Mouse (Mus musculus) B cell, adult 2 months (primary cell): Measurements from ENCODE around the gene Fbn1.

Experiments
- DNase-seq, 2 experiments: peaks; one replicate each; pipeline ENCODE4 v3.0.0; 2022

Gene Fbn1

DNA sequence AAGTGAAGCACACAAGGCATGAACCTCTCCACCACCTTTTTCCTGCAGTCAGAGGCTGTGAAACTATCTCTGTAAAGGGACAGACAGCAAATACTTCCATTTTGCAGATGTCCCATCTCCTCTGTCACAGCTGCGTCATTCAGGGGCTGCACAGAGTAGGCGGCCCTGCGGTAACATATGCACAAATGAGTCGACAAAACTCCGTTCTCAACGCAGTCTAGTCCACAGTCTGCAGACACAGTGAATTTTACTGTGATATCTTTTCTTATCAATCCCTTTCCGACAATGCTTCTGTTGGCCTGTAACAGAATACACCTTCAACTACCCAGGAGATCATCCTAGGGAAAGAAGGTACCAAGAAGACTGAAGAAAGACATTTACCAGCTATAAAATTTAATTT, 9.6 kb downstream of the Fbn1 start:
- no peak for DNase-seq

DNA sequence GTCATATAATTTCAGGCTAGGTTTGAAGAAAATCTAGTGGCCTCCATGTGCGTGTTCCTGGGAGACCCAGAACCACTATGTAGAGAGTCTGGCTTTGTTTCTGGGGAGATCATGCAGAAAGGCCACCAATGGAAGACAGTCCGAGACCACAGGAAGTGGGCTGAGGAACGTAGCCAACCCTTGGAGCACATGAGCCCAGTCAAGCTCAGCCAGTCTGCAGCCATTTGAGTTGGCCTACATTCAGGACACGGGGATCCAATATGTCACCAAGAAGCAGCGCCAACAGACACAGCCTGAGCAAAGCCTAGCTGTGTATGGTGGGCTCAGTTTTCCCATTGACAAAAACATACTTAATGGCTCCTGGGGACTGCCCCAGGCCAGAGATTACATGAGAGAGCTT, 11.1 kb downstream of the Fbn1 start:
- DNase-seq: no peak

DNA sequence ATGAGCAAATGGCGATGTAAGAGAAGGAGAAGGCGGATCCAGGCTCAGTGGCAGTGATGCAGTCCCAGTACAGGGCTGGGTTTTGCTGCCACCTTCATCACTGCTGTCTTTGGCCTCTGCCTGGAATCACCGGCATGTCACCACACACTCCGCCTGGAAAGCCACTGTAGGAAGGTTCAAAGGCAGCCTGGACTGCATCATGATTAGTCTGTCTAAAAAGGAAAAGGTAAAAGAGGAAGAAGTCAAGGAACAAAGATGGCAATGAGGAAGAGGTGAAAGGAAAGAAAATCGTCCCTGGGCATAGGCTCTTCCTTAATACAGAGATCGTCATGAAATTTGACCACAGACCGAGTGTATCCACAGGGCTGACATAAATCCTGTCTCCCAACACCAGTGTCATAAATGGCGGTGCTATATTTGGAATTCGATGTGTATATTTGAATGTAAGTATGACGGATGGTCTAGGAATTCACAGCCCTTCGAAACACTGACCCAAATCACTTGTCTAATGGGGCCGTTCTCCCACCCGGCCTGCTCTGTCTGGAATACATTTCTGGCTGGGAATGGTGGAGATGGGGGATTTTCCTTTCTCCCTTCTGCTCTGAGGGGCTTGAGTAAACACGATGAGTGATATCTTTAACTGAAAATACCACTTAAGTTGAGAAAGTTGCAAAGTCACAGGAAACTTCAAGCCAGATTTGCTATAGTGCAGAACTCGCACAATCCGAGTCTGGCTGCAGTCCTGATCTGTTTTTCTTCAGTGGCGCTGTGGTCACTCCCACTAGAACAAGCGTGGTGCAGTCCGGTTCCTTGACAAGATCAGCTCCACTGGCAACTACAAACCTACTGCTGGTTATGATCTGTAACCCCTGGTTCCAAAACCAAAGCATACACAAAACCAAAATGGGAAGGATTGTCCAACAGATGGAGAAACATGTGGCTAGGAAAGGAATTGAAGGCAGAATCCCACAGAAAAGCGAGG, 12.7 kb downstream of the Fbn1 start:
- DNase-seq: no peak

DNA sequence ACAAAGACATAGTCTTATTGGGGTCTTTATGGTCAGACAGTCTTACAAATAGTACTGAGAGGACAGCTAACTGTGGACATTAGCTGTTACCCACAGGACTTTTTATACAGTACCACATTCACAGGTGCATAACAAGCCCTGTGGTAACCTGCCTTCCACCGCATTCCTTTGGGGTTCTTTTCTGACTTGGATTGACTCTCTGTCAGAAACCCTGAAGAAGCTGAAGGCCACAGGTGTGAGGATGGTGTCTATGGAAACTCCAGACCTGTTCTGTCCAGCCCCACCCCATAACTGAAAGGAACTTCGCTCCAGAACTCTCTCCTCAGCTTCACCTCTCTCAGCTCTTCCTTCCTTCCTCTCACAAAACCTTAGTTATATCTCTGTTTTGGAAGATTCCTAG, 13.5 kb downstream of the Fbn1 start:
- no peak for DNase-seq

DNA sequence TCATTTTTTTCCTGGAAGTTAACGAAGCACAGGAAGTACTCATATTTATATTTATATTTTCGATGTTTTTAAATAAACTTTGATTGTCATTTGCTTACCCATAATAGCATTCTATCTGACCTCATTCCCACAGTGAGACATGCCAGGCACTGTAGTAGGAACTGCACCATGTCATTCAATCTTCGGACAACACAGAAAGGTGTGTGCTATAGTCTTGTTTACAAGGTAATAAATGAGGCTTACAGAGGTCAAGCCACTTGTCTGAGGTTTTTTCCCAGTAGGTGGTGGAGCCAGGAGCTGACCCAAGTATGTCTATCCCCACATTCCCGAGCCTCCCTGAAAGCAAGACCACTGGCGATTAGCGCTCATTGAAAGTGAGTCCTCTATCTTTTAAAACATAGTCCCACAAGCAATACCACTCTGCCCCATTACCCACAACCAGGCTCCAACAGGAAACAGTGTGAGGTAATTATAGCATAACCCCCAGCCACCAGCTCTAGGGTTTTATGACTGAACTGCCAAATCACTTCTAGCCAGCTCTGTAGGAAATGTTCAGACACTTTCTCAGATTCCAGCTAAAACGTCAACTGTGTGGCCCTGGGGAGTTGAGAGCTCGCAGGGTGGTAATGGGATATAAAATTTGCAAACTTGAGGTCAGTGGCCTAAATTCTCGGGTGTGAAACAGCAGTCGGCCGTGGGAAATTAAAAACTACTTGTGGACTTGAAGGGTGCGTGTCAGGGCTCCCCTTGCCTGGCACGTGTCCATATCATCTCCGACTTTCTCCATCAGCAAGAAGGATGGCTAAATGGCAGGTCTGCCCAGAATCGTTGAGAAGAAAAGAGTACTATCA, 15.5 kb downstream of the Fbn1 start:
- no peak for DNase-seq

DNA sequence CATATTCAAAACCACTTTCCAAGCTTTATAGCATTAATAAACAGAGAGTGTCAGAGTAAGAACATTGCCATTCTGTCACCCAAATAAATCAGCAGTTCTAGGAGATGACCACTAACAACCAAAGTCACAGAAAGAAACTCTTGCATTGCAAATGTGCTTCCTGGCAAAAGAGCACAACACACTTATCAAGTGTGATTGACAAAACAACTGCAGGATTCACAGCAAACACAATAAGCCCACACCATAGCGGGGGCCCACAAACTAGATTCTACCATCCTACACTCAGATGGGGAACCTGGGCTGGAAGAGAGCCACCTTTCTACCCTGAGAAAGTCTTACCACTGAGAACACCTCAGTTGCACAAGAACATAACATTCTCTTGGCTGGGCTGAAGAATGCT, 17.8 kb downstream of the Fbn1 start:
- DNase-seq: no peak

DNA sequence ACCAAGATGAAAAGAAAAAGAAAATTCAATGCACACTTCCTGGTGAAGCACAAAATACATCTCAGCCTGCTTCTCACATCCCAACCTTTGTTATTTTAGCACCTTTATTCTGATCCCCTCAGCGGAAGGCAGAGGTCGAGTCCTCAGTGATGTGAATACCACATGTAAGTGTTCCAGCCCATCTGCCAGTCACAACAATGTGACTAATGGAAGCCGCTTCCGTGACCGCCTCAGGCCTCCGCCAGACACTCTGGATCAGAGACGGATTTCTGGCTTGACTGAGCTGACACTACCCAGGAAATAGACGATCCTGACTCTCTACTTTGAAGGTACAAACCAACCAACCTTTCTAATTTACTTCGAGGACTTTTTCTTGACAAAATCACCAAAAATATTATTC, 22.9 kb downstream of the Fbn1 start:
- no peak for DNase-seq

DNA sequence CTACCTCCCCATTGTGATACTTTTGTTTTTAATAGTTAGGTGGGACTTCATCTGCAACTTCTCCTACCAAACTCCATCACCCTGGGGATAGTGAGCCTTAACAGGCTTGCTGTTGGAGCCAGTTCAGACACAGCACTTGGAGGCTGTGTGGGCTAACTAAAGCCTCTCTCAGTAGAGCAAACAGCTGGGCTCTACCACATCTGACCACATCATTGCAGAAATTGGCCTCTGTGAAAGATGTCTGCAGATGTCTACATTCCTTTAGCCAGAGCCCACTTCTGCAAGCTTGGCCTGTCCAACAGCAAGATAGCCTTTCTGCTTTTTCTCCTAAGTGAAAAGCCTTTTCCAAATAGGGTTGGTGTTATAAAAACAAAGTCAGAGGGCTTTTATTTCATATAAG, 23.6 kb downstream of the Fbn1 start:
- no peak for DNase-seq

DNA sequence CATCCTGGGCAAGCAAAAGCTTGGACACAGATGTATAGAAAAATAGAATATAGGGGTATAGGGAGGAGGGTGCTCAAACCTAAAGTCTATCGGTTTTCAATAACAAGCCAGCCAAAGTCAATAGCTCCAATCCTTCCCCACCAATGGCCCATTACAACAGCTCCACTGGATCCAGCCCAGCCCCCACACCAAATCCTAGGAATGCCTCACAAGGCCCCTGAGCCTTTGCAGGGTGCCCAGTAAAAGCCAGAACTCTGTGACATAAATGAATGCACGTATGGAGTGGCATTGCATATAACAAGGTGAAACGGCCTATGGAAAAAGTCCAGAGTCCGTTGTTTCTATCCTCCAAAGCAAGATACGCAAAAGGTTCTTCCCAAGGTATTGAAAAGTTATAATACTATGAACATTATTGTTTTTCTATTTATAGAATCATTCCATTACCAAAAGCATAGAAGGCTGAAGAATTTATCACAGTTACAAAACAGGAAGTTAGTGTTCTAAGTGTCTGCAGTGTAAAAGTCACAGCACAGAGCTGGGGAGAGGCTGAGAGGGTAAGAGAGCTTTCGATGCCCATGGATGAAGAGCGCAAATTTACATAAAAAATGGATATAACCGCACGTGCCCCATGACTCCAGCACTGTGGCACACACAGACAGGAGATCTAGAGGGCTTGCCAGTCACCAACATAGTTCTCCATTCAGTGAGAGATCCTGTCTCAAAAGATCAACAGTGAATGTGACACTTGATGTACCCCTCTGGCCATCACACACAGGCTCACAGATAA, 26.1 kb downstream of the Fbn1 start:
- DNase-seq: no peak

DNA sequence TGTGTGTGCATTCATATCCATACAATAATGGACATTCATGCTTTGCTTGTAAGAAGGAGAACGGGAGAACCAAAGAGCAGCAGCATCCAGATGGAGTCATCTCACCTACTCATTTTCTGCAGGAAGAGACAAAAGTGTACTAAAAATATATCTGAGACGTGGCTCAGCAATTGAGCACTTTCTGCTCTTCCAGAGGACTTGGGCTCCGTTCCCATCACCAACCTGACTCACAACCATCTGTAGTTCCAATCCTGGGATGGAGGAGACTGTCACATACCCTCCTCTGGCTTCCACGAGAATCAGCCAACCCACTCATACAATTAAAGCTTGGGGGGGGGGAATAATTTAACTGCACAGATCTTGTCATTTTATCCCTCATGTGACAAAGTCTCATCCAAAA, 26.7 kb downstream of the Fbn1 start:
- DNase-seq: no peak

DNA sequence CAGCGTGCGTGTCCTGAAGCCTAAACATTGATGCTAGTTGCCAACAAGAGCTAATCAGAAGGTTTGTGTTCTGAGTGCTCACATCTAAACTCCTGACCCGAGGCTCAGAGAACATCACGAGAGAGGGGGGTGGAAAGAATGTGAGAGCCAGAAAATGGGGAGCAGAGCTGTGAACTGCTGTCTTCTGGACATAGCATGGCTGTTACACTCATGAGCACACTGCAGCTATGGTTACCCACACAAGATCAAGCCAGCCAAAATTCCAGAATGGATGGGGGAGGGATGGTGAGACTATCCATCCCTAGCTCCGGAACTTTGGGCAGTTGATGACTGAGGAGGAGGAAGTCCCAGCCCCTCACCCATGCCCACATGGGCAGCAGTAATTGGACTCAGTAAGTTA, 27.7 kb downstream of the Fbn1 start:
- no peak for DNase-seq

DNA sequence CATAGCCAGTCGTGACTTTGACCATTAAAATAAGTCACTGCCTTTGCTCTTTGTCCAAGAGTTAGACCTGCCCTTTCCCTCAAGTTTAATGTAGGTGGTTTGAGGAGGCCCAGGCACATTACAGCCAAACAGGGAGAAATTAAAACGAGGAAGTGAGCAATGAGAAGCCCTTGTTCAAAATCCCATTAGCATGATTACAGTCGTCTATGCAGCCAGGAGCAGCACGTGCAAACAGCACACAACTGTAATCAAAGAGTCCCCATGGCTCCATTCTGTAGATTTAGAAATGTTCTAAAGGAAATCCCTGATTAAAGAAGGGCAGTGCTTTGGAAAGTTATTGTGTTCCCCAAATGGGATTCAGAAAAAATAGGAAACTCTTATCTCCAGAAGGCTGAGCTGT, 29.1 kb downstream of the Fbn1 start:
- no peak for DNase-seq

DNA sequence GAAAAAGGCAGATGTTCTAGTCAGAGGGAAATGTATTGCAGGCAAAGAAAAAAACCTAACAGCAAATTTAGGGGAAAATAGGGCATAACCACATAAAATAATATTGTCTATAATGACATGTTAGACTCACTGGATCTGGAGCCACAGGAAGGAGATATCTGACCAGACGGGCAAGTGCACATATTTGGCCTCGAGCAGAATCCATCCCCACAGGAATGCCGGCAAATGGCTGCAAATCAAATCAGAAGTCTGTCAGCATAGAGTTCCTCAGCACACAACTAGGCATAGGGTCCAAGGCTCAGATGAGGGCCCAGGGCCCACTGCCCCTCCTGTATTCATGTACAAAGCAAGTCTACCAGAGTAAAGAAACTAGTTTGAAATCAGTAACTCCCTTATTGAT, 30.4 kb downstream of the Fbn1 start:
- no peak for DNase-seq

DNA sequence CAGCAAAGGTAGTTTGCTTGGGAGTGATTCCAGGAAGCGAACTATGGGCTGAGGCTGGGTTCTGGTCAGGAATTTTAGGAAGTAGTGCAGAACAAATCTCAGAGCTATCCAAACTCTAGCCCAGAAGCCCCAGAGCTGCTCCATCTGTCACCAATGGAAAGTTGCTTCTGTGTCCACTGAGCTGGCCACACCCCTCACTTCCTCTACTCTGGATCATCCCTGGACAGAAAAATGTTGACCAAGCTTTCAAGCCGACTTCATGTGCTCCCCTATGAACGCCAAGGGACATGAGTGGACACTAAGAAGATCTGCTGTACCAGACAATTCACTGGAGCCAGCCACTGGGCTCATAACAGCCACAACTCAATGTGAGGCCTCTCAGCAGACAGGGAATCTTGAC, 31.6 kb downstream of the Fbn1 start:
- no peak for DNase-seq

DNA sequence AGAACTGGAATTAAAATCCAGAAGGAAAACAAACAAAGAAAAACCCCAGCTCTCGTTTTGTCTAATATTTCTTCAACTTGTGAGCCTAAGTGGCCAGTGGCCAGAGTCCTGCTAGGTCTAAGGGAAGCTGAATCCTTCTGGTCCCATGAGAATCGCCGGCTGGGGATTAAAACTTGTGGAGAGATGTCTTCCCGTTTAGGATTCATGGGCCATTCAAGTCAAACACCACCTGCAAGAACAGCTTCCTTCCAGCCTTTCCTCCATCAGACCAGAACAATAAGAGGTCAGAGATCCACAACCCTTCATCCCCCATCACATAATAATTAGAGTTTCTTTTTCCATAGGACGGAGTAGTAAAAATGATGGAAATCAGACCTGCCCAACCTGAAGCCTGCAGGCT, 33.1 kb downstream of the Fbn1 start:
- DNase-seq: no peak

DNA sequence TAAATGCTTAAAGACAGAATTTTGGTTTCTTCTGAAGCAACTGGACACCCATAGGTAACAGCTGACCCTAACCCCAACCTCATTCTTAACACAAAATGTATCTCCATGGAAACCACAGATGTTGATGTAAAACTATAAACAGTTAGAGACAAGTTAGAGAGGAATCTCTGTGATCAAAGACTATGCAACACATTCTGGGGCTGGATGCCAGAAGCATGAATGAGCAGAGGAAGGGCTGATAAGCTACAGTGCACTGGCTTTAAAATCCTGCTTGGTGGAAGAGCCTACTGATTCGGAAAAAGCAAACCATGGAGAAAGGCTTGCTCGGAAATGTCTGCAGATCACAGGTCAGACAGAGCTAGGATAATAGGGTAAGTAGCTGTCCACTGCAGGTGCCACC, 34.6 kb downstream of the Fbn1 start:
- no peak for DNase-seq

DNA sequence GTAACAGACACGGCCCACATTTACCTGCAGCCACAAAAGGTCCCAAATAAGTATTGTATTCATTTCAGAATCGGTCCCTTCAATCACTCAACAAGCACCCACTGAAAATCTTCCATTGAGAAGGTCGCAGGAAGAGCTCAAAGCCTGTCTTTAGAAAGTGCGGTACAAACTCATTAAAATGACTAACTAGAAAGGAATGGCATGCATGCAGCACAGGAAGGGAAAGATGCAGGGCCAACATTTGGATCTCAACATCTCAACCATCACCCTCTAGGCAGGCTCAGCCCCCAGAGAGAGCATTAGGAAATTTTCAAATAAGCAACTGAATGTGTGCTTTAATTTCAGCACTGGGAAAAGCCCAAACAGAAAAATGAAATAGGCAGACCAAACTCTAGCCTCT, 36.1 kb downstream of the Fbn1 start:
- no peak for DNase-seq

DNA sequence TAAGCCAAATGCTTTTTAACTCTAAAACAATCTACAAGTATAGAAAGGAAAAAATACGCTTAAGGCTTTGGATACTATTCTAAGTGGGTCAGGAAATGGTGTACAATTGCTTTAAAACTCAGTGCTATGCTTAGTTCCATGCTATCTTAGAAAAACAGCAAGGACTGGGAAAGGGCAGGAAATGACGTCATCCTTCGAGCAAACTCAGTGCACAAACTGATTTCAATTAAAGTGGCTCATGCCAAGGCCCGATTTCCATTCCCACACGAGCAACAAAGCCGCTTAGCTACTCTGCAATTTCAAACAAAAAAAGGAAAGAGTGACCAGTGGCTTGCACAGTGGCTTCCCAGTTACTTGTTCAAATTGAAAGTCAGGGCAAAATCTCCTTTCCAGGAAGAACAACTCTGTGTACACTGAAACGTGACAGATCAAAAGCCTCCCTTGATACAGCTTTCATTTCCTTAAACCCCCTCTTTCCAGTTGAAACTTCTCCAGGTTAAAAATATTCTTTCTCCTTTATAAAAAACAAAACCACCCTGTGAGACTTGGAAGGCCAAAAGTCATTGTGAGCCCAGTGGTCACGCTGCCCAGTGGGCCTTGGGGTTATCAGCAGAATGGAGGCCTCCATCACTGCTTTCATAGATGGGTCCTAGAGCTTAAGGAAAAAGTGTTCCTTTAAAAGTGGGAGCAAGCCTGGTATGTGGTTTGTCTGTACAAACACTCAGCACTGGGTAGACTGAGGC, 37.1 kb downstream of the Fbn1 start:
- DNase-seq: no peak

DNA sequence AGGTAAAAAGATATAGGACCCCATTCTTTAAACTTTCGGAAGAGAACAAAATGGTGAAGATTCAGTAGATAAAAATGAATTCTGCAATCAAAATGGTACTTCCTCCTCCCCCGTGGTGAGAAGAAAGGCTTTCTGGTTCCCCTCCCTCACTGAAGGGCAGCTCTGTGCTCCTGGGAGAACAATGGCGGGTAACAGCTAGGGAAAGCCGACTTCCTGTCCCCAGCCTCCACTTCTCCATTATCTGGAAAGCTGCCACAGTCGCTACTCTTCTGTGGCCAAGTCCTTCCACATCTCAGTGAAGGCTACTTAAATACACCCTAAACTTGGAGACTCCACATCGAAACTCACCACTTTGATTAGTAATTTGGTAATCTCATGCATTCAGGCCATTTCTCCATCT, 43.8 kb downstream of the Fbn1 start:
- no peak for DNase-seq

DNA sequence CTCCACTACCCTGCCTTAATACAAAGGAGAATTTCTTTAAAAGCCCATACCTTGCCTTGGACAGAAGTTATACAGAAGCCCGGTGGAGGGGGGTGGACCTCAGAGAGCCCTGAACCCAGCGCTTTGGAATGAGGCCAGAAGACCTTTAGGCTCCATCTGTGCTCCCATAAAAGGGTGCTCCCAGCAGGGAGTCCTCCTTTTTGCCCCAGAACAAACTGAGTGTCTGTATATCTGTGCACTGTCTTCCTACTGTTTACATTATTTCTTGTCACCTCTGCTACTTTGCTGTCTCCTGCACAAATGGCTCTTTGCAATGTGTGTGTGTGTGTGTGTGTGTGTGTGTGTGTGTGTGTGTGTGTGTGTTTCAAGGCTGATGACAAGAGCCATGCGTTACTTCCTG, 48.7 kb downstream of the Fbn1 start:
- DNase-seq: no peak

DNA sequence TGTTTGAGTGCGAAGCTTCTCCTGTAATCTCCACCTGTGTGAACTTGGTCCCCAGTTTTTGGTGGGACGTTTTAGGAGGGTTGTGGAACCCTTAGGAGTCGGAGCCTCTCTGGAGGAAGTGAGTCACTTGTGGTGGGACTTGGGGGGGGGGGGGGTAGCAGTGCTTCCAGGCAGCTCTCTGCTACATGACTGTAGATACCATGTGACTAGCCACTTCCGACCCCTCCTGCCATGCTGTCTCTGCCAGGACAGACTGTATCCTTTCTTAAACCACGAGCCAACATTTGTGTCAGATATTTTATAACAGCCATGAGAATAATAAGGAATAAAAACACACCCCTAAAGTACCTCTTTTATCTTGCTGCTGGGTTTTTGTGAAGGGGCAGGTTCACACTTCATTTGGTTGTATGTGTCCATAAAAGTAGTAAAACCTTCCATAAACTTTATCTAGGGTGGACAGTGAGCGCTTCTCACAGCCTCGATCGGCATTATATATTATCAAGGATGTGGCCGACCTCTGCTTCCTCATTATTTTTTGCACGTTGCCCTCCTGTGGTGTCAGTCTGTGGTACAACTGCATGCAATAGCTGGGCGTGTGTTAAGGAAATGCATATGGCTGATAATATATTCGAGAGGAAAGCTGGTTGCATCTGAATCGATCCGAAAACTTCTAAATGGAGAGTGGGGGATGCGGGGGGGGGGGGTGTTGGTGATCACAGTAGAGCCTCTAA, 51.6 kb downstream of the Fbn1 start:
- no peak for DNase-seq

DNA sequence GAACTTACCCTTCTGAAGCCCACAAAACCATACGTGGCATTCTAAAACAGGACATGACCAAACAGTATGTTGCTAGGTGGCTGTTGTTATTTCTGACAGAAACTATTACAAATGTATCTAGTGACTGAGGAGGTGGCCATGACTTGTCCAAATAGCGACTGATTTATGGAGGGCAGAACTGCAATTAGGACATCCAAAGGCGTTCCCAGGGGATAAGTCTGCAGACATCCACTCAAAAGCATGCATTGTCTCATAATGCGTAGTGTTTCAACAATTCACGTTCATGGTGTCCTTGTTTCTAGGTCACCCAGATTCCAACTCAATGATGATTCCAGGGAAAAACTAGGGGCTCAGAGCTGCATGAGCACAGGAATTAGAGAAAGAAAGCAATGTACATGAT, 53.0 kb downstream of the Fbn1 start:
- DNase-seq: no peak
